Mouse (Mus musculus) frontal cortex, adult 2 months (tissue): ENCODE data around the gene Crlf1. TPM values are rescaled to one million over a fixed set of nuclear protein-coding genes. Genes with fewer than 3 reads are reported as not detected.
"Not testable (repeated sequence)": the region's sequence is repeated elsewhere in the genome, so short reads cannot be mapped to it uniquely, and the experiment has no call there.

ENCODE experiments used
- DNase-seq, 2 experiments: peaks; one replicate each; pipeline ENCODE4 v3.0.0; 2022; ENCODE audit warnings: low spot score in 1 of 2; ENCODE audit errors: extremely low spot score in 1 of 2
- polyA plus RNA-seq: library from polyadenylated mRNA; depleted of rRNA; stranded (reverse); fragments of >200 nt; gene quantifications from 2 replicates; pipeline ENCODE4 v1.2.3, GENCODE M21; 2012

Gene Crlf1
- polyA plus RNA-seq, 1 experiment: 3.4 TPM

- DNase-seq: no peak
Measured at GRCm38 (mm10) chr8:70494416-70494945, 1.5 kb downstream of the Crlf1 start.

DNA sequence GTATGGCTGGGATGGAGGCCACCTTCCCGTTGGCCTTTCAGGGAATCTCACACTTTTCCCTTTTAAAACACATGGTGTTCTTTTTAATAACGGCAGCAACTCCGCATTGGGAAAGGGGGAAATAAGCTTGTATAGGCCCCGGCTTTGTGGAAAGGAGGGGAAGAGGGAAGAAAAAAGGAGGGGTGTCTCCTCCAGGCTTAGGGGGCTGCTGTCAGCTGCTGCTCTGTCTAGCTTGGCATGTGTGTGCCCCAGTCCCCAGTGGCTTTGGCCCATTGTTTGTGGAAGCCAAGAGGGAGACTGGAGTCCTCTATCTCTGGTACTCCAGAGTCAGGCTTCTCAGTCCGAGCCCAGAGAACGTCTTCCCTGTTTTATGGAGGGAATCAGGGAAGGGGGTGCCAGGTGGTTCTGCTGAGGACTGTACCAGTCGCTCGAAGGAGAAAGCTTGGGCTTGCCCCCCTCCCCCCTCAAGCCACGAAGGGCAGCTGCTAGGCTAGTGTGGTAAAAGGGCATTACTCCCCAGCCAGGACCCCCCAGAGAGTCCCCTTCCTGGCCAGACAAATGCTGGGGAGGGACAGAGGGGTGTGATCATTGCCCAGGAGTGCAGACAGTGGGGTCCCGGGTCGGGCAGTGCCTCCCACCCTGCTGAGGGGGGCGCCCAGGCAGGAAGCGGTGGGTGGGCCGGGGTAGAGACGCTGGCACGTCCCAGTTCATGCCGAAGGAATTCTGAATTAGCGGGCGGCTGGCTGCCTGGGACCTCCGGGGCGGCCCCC lies 2.2 kb downstream of the Crlf1 start:
- no peak for DNase-seq

- no peak for DNase-seq
Measured at GRCm38 (mm10) chr8:70495771-70496062, 2.8 kb downstream of the Crlf1 start.

- no peak for DNase-seq
Measured at GRCm38 (mm10) chr8:70500386-70501301, 7.7 kb downstream of the Crlf1 start.

- no peak for DNase-seq
Measured at GRCm38 (mm10) chr8:70501820-70502529, 9.0 kb downstream of the Crlf1 start.

- no peak for DNase-seq
Measured at GRCm38 (mm10) chr8:70502540-70502939, 9.6 kb downstream of the Crlf1 start.

GRCm38 (mm10) chr8:70503062-70503750 lies 10.2 kb downstream of the Crlf1 start:
- peak in 1 of 2 experiments; percentile 63 for DNase-seq

DNA sequence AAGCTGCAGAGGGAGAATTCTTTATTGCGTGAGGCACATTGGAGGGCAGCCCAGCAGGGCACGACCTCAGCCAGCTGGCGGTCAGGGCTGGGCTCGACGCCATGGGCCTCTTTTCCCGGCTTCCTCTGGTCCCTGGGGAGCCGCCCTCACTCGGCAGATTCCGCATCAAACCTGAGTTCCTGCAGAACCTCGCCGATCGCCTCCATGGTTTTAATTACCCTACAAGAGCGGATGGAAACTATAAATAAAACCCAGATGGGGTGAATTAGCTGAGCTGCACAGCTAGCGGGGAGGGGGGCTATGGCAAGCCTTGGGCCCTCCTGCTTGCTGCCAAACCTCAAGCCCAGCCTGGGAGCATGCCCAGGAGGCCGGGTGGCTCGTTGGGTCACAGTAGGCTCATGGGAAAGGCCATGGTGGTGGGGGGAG lies 11.3 kb downstream of the Crlf1 start:
- peak in 1 of 2 experiments; percentile 54 for DNase-seq

DNA sequence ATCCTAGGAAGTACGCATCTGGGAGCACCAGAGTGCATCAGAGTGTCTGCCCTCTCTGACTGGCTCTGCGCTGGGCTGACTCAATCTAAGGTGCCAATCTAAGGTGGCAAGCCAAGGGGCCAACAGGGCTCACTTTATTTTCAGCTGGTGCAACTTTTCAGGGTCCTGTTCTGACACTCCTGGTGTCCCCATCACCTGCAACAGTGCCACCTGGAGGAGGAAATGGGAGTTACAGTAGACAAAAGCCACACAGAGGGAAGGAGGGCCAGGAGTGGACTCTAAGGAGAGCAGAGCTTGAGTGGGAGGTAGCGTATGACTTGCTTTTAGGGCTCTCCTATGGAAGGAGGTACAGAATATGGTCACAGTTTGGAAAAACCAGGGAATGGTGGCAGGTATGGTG lies 11.9 kb downstream of the Crlf1 start:
- DNase-seq: peak in 1 of 2 experiments; percentile 95

- DNase-seq: no peak
Measured at GRCm38 (mm10) chr8:70505698-70506327, 12.9 kb downstream of the Crlf1 start.

DNA sequence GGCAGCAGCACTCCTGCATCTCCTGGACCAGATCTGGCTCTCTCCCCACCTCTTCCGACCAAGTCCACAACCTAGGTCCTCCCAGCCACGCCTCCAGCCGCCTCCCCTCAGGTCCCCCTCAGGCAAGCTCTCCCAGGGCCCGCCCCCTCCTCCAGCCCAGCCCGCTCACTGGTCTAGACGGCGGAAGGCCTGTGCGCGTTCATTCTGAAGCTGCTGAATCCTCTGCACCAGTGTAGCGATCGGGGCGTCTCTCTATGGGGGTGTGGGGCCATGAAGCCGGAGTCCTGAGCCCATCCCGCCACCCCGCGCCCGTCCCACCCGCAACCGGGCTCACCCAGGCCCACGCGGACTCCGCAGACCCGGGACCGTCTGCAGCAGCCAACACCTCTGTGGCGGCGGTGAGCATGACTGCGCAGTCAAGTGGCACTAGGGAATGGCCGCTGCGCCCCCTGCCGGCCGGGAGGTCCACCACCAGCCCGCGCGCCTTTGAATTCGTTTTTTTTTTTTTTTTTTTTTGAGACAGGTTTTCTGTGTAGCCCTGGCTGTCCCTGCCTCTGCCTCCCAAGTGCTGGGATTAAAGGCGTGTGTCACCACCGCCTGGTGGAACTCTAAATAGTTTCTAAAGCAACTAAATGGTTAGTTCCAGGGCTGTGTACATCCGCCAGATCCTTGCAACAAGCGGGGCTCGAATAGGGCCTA lies 13.5 kb downstream of the Crlf1 start, which contains the start of gene Rex1bd:
Gene Rex1bd, minus strand, starts transcription at position 425 of the 699 bp plus-strand sequence.
- DNase-seq: peak; percentile 82 to 95

- no peak for DNase-seq
Measured at GRCm38 (mm10) chr8:70507027-70507393, 14.1 kb downstream of the Crlf1 start.

DNA sequence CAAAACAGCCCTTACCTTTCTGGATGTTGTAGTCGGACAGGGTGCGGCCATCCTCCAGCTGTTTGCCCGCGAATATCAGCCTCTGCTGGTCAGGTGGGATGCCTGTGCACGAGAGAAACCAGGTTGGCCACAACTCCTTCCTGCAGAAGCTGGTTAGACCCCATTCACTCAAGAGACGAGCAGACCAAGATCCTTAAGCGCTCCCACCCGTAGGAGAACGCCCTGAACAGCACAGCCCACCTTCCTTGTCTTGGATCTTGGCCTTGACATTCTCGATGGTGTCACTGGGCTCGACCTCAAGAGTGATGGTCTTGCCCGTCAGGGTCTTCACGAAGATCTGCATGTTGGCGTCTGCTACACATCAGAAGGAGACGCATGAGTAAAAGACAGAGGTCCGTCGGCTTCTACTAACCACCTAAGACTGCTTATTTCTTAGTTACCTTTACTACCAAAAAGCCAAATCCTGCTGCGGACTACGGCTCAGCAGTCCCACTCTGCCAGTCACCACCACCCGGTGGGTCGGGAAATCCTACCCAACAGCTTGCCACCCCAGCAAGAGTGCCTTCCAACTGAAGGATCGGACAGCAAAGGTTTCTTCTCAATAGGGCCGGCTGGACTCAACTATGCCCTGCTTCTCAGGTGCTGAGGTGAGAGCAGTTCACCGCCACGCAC lies 16.5 kb downstream of the Crlf1 start:
- no peak for DNase-seq

GRCm38 (mm10) chr8:70510228-70510915 lies 17.4 kb downstream of the Crlf1 start, which contains the start of gene Uba52:
Gene Uba52 (minus strand): TSS chr8:70510801.
- peak; percentile 96 to 99 for DNase-seq

DNA sequence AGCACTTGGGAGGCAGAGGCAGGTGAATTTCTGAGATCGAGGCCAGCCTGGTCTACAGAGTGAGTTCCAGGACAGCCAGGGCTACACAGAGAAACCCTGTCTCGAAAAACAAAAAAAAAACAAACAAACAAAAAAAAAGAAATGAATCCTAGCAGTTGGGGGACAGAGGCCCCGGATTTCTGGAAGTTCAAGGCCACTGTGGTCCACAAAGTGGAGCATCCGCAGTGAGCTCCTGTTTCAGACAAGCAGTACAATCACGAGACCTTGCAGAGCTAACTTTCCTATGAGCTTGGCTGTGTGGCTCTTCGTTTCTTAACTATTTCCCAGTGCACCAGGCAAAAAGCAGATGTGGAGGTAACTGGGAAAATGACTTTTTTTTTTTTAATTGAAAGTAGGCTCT lies 18.2 kb downstream of the Crlf1 start:
- not testable (repeated sequence) for DNase-seq

DNA sequence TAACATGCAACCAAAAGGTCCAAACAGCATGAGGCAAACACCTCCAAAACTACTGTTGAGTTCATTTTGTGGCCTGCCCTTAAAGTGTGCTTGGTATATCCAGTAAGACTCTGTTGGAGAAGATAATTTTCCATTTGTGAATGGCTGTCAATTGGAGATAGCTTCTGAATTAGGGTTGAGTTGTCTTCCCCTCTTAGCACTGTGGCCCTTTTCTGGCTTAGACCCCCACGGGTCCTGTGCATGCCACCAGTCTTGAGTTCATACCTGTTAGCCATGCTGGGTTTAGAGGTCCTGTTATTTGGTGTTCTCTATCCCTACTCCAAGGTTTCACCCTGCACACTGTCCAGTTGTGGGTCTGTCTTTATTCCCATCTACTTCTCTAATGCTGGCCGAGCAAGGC lies 18.8 kb downstream of the Crlf1 start:
- DNase-seq: no peak

DNA sequence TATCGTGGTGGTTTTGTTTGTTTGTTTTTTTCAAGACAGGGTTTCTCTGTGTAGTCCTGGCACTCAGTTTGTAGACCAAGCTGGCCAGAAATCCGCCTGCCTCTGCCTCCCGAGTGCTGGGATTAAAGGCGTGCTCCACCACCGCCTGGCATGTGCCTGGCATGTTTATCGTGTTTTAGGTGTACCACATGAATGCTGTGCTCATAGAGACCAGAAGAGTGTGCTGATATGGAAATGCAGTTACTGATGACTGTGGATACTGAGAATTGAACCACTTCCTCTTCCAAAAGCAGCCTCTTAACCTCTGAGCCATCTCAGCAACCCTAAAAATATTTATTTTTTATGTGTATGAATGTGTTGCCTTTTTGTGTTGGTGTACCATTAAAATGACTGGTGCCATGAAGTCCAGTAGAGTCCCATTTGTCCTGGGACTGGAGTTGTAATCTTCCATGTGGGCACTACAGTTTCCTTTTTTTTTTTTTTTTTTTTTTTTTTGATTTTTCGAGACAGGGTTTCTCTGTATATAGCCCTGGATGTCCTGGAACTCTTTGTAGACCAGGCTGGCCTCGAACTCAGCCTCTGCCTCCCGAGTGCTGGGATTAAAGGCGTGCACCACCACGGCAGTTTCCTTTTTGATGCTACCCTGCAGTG lies 19.4 kb downstream of the Crlf1 start:
- DNase-seq: no peak
